Comparison of ENCODE assay signal across 11 mouse cellular contexts in the genomic region with DNA sequence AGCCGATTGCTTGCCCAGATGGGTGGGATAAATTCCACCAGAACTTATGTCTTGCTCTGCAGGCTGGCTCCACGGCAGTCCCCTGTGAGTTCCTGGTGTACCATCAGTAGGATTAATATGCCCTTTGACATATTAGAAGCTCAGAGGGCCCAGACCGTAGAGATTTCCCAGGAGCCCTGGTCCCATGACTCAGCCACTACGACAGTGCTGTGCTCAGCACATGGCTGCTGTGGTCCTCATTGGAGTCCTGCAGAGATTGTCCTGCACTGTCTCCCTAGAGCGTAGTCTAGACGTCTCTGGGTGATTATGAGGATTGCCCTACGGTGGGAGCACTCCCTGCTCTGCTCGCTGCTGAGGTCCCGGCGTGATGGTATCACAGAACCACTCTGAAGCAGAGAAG.
DNase-seq lines count a peak whose midpoint lies in the region; ATAC-seq and TF ChIP-seq lines count a peak whose summit lies in the region.
"Had no signal": no experiment of that assay in that cellular context is flagged by ENCODE, and none has a peak within 500 bp of the region (broad histone marks: within the 10 kb centered on the region; RNA-seq: fewer than 3 reads in every experiment).

No protein-coding gene starts in this region.

- peaks cover 31% of the 10 kb centered on the region for H3K36me3 ChIP-seq in forebrain, embryonic 10.5 days (replicated peaks)
- no peaks in the 10 kb centered on the region for H3K36me3 ChIP-seq in forebrain, postnatal 0 days (ENCODE audit: insufficient read depth)
- no peaks in the 10 kb centered on the region for H3K36me3 ChIP-seq in kidney, embryonic 16.5 days (ENCODE audit: insufficient read depth, low read length)
- no peaks in the 10 kb centered on the region for H3K36me3 ChIP-seq in kidney, embryonic 14.5 days (ENCODE audit: control insufficient read depth, insufficient read depth, low read length)
- peaks cover 29% of the 10 kb centered on the region for H3K36me3 ChIP-seq in embryonic facial prominence, embryonic 10.5 days (replicated peaks)
- H3K36me3 ChIP-seq in macrophage (ENCODE audit: inconsistent target), result no peaks in the 10 kb centered on the region

- H3K4me2 ChIP-seq in forebrain, postnatal 0 days (ENCODE audit: low read depth), result no peak overlapping the region
- H3K4me2 ChIP-seq in kidney, embryonic 16.5 days (replicated peaks; ENCODE audit: low read depth, low read length), result no peak overlapping the region
- H3K4me2 ChIP-seq in kidney, embryonic 14.5 days (replicated peaks; ENCODE audit: low read depth, low read length), result no peak overlapping the region

- H3K9me3 ChIP-seq in forebrain, embryonic 10.5 days, result no peaks in the 10 kb centered on the region
- no peaks in the 10 kb centered on the region for H3K9me3 ChIP-seq in forebrain, postnatal 0 days (ENCODE audit: low read length)
- H3K9me3 ChIP-seq in kidney, embryonic 16.5 days (ENCODE audit: low read length), result no peaks in the 10 kb centered on the region
- H3K9me3 ChIP-seq in kidney, embryonic 14.5 days (ENCODE audit: control insufficient read depth, low read length), result no peaks in the 10 kb centered on the region
- H3K9me3 ChIP-seq in embryonic facial prominence, embryonic 10.5 days, result no peaks in the 10 kb centered on the region

- no peak for TF ChIP-seq CTCF in forebrain, postnatal 0 days (IDR thresholded peaks at IDR 0.05; ENCODE audit: low read depth)

- no peaks in the 10 kb centered on the region for H3K27me3 ChIP-seq in forebrain, embryonic 10.5 days (ENCODE audit: poor library complexity, severe bottlenecking)
- H3K27me3 ChIP-seq in forebrain, postnatal 0 days (ENCODE audit: insufficient read depth, low read length), result no peaks in the 10 kb centered on the region
- no peaks in the 10 kb centered on the region for H3K27me3 ChIP-seq in kidney, embryonic 16.5 days (ENCODE audit: insufficient read depth, low read length)
- H3K27me3 ChIP-seq in kidney, embryonic 14.5 days (ENCODE audit: control insufficient read depth, insufficient read depth, low read length), result no peaks in the 10 kb centered on the region
- no peaks in the 10 kb centered on the region for H3K27me3 ChIP-seq in embryonic facial prominence, embryonic 10.5 days (replicated peaks; ENCODE audit: low read depth, poor library complexity, severe bottlenecking)

- no peak for DNase-seq in forebrain, embryonic 10.5 days (ENCODE audit: extremely low spot score, low spot score)
- DNase-seq in forebrain, postnatal 0 days, result no peak
- DNase-seq in embryonic facial prominence, embryonic 10.5 days (ENCODE audit: low spot score), result no peak
- no peak for DNase-seq in natural killer cell, adult 2 months (ENCODE audit: low spot score in 2 of 2)
- no peak for DNase-seq in urinary bladder, postnatal 25 days (ENCODE audit: low spot score)
- DNase-seq: B cell, adult 2 months; layer of hippocampus, postnatal 36 days had no signal

- H3K9ac ChIP-seq in forebrain, postnatal 0 days, result no peak overlapping the region
- no peak overlapping the region for H3K9ac ChIP-seq in kidney, embryonic 16.5 days (replicated peaks; ENCODE audit: low read length)
- H3K9ac ChIP-seq in kidney, embryonic 14.5 days (ENCODE audit: low read depth, low read length), result no peak overlapping the region

- no peak overlapping the region for H3K4me3 ChIP-seq in forebrain, embryonic 10.5 days
- no peak overlapping the region for H3K4me3 ChIP-seq in forebrain, postnatal 0 days (ENCODE audit: low read depth, low read length)
- no peak overlapping the region for H3K4me3 ChIP-seq in kidney, embryonic 16.5 days (ENCODE audit: low read length)
- H3K4me3 ChIP-seq in kidney, embryonic 14.5 days (ENCODE audit: low read length), result no peak overlapping the region
- no peak overlapping the region for H3K4me3 ChIP-seq in embryonic facial prominence, embryonic 10.5 days
- H3K4me3 ChIP-seq in macrophage (ENCODE audit: inconsistent target), result no peak overlapping the region

- H3K4me1 ChIP-seq in forebrain, embryonic 10.5 days, result peaks cover 38% of the 10 kb centered on the region
- peaks cover 16% of the 10 kb centered on the region; the same call in 1 of the 2 replicates for H3K4me1 ChIP-seq in forebrain, postnatal 0 days (ENCODE audit: insufficient read depth)
- peaks cover 15% of the 10 kb centered on the region for H3K4me1 ChIP-seq in kidney, embryonic 16.5 days (ENCODE audit: insufficient read depth, low read length)
- peaks cover 15% of the 10 kb centered on the region; the same call in 1 of the 2 replicates for H3K4me1 ChIP-seq in kidney, embryonic 14.5 days (ENCODE audit: control insufficient read depth, insufficient read depth, low read length)
- H3K4me1 ChIP-seq in embryonic facial prominence, embryonic 10.5 days, result peaks cover 31% of the 10 kb centered on the region

- no peak for ATAC-seq in forebrain, postnatal 0 days
- 0 out of 2 replicates have a peak, but pooled peaks have one; percentile 31 for ATAC-seq in kidney, embryonic 16.5 days (ENCODE audit: low FRiP score, low TSS enrichment)
- ATAC-seq in kidney, embryonic 14.5 days (ENCODE audit: low FRiP score, low TSS enrichment), result no peak
- ATAC-seq: forebrain, embryonic 14.5 days had no signal

- peaks cover 54% of the 10 kb centered on the region; the same call in 1 of the 2 replicates for H3K79me2 ChIP-seq in macrophage (ENCODE audit: inconsistent target)

- H3K27ac ChIP-seq in forebrain, embryonic 10.5 days, result peak overlapping the region; percentile 4; the same call in 1 of the 2 replicates
- no peak overlapping the region; the same call in 1 of the 2 replicates for H3K27ac ChIP-seq in forebrain, postnatal 0 days (ENCODE audit: low read depth, low read length)
- no peak overlapping the region for H3K27ac ChIP-seq in kidney, embryonic 16.5 days (ENCODE audit: low read length)
- no peak overlapping the region for H3K27ac ChIP-seq in kidney, embryonic 14.5 days (ENCODE audit: low read depth, low read length)
- 0 out of 2 replicates have a peak overlapping the region, but pooled peaks have one; percentile 54 for H3K27ac ChIP-seq in embryonic facial prominence, embryonic 10.5 days (replicated peaks)
- H3K27ac ChIP-seq in macrophage, result 0 out of 2 replicates have a peak overlapping the region, but pooled peaks have one; percentile 10

- WGBS in forebrain, embryonic 10.5 days, result 92% methylated on average over 10 of the region's 10 CpGs
- 84% methylated on average over 10 of the region's 10 CpGs for WGBS in forebrain, postnatal 0 days
- 50% methylated on average over 10 of the region's 10 CpGs for WGBS in kidney, embryonic 16.5 days
- WGBS in kidney, embryonic 14.5 days, result 51% methylated on average over 10 of the region's 10 CpGs
- 84% methylated on average over 10 of the region's 10 CpGs for WGBS in embryonic facial prominence, embryonic 10.5 days
- WGBS in macrophage (ENCODE audit: missing documents), result 56% methylated on average over 9 of the region's 10 CpGs

Comparison
In these comparisons a context has a peak if more than half of its experiments do, and no peak if none do; other contexts are left out.
1. H3K27ac ChIP-seq: peak in forebrain, embryonic 10.5 days (single experiment), embryonic facial prominence, embryonic 10.5 days (single experiment) and macrophage (single experiment); none in forebrain, postnatal 0 days (single experiment), kidney, embryonic 16.5 days (single experiment) and kidney, embryonic 14.5 days (single experiment).